Mouse (Mus musculus) MEL (cell line): ENCODE data around the gene Dapk1.

Experiments
- CHD2 ChIP-seq: IDR thresholded peaks from 2 replicates; pipeline ENCODE4 v1.6.1; 2011; ENCODE audit warnings: low read length, improper control_type of control experiment
- CTCF ChIP-seq, 3 experiments: IDR thresholded peaks in 2 of 3; conservative IDR thresholded peaks in 1 of 3; 2 replicates each; pipeline ENCODE4 v1.5.1; 2011 to 2012; ENCODE audit warnings: low read length in 3 of 3, low read depth in 2 of 3, mild to moderate bottlenecking in 2 of 3, improper control_type of control experiment in 1 of 3, inconsistent platforms in 1 of 3, mixed read lengths in 1 of 3, moderate library complexity in 1 of 3; ENCODE audit not compliant: control insufficient read depth in 1 of 3, insufficient read depth in 1 of 3, poor library complexity in 1 of 3, severe bottlenecking in 1 of 3
- GATA1 ChIP-seq: IDR thresholded peaks from 2 replicates; pipeline ENCODE4 v1.6.1; 2011; ENCODE audit warnings: low read depth, low read length, improper control_type of control experiment
- MAX ChIP-seq: IDR thresholded peaks from 2 replicates; pipeline ENCODE4 v1.6.1; 2011; ENCODE audit warnings: low read length, improper control_type of control experiment
- POLR2A ChIP-seq, 2 experiments: IDR thresholded peaks; 2 replicates each; pipeline ENCODE4 v1.6.1; 2011 to 2012; ENCODE audit warnings: low read length in 2 of 2, mild to moderate bottlenecking in 2 of 2, control low read depth in 1 of 2, improper control_type of control experiment in 1 of 2, low read depth in 1 of 2, moderate library complexity in 1 of 2; ENCODE audit not compliant: control insufficient read depth in 1 of 2, insufficient read depth in 1 of 2, poor library complexity in 1 of 2
- SIN3A ChIP-seq: IDR thresholded peaks from 2 replicates; pipeline ENCODE4 v1.6.1; 2012; ENCODE audit warnings: low read length, improper control_type of control experiment, inconsistent platforms
- SMC3 ChIP-seq: IDR thresholded peaks from 2 replicates; pipeline ENCODE4 v1.6.1; 2011; ENCODE audit warnings: low read depth, low read length, improper control_type of control experiment
- TCF12 ChIP-seq: IDR thresholded peaks from 2 replicates; pipeline ENCODE4 v1.6.1; 2014; ENCODE audit warnings: low read depth, mild to moderate bottlenecking, inconsistent platforms, low read length, improper control_type of control experiment, moderate library complexity
- USF2 ChIP-seq, 2 experiments: IDR thresholded peaks; 2 replicates each; pipeline ENCODE4 v1.6.1; 2011 to 2012; ENCODE audit warnings: improper control_type of control experiment in 2 of 2, low read length in 2 of 2, borderline replicate concordance in 1 of 2, inconsistent platforms in 1 of 2, low read depth in 1 of 2, mild to moderate bottlenecking in 1 of 2; ENCODE audit not compliant: insufficient read depth in 1 of 2

GRCm38 (mm10) chr13:60612160-60612559 is 10.4 kb downstream of the Dapk1 start:
- no peak for TF ChIP-seq SMC3
- TF ChIP-seq POLR2A (IDR thresholded peaks at IDR 0.05; ENCODE audit: control insufficient read depth in 1 of 2, insufficient read depth in 1 of 2, low read depth in 1 of 2, low read length in 2 of 2, poor library complexity in 1 of 2) = no peak
- TF ChIP-seq CTCF (IDR thresholded peaks at IDR 0.05 in 2 of 3, conservative IDR thresholded peaks at IDR 0.05 in 1 of 3; ENCODE audit: control insufficient read depth in 1 of 3, insufficient read depth in 1 of 3, low read depth in 2 of 3, low read length in 3 of 3, poor library complexity in 1 of 3, severe bottlenecking in 1 of 3) = no peak
- no peak for TF ChIP-seq GATA1
- no peak for TF ChIP-seq USF2 (IDR thresholded peaks at IDR 0.05; ENCODE audit: borderline replicate concordance in 1 of 2, insufficient read depth in 1 of 2, low read depth in 1 of 2, low read length in 2 of 2)
- no peak for TF ChIP-seq MAX
- TF ChIP-seq TCF12 = no peak
- TF ChIP-seq SIN3A = no peak
- TF ChIP-seq CHD2 = no peak
